Mouse (Mus musculus) midbrain, embryonic 15.5 days (tissue): ENCODE data around the gene Capza2. TPM values are rescaled to one million over a fixed set of nuclear protein-coding genes. Genes with fewer than 3 reads are reported as not detected.
"Not testable (repeated sequence)": the region's sequence is repeated elsewhere in the genome, so short reads cannot be mapped to it uniquely, and the experiment has no call there.

Experiments used
- ATAC-seq: fragments of 200-750 bp; cut with Nextera tagmentation; replicated peaks from 2 replicates; pipeline ENCODE4 v1.8.0; 2017; ENCODE audit warnings: moderate TSS enrichment
- H3K27ac ChIP-seq: fragments of 300-500 bp; sonication (generic); 2 replicates; pipeline ENCODE4 v1.5.1; 2015; ENCODE audit warnings: mild to moderate bottlenecking, inconsistent platforms
- H3K27me3 ChIP-seq: fragments of 300-500 bp; sonication (generic); replicated peaks from 2 replicates; pipeline ENCODE4 v1.6.1; 2015; ENCODE audit warnings: inconsistent platforms
- H3K36me3 ChIP-seq: fragments of 300-500 bp; sonication (generic); replicated peaks from 2 replicates; pipeline ENCODE4 v1.6.1; 2015; ENCODE audit warnings: inconsistent platforms
- H3K4me1 ChIP-seq: fragments of 300-500 bp; sonication (generic); 2 replicates; pipeline ENCODE4 v1.6.1; 2015; ENCODE audit warnings: inconsistent platforms
- H3K4me2 ChIP-seq: fragments of 300-500 bp; sonication (generic); 2 replicates; pipeline ENCODE4 v1.6.1; 2015; ENCODE audit warnings: inconsistent platforms, mild to moderate bottlenecking, moderate library complexity
- H3K4me3 ChIP-seq: fragments of 300-500 bp; sonication (generic); 2 replicates; pipeline ENCODE4 v1.5.1; 2015; ENCODE audit warnings: mild to moderate bottlenecking, inconsistent platforms
- H3K9ac ChIP-seq: fragments of 300-500 bp; sonication (generic); 2 replicates; pipeline ENCODE4 v1.6.1; 2015; ENCODE audit warnings: mild to moderate bottlenecking, inconsistent platforms
- H3K9me3 ChIP-seq: fragments of 300-500 bp; sonication (generic); 2 replicates; pipeline ENCODE4 v1.6.1; 2016; ENCODE audit warnings: inconsistent platforms
- WGBS: fragments of 180-500 bp; shearing (Covaris S2); methylation state at CpG from one replicate; pipeline ENCODE4 v1.1.7; 2015; ENCODE audit warnings: mixed read lengths; 5-methylcytosine and 5-hydroxymethylcytosine counted together
- polyA plus RNA-seq: library from polyadenylated mRNA; unstranded; fragments of >200 nt; fragmentation: Nextera tagmentation; extraction: Ambion mirVana; gene quantifications from 2 replicates; pipeline ENCODE4 v1.2.1, GENCODE M21; 2015

Gene Capza2
- polyA plus RNA-seq, 1 experiment from 2014 or later = 224 TPM

GRCm38 (mm10) chr6:17693726-17694549, 57.9 kb downstream of the Capza2 start:
- WGBS = under 1% methylated on average over 83 of the region's 97 CpGs
- Histone ChIP-seq H3K27ac (peak overlapping the region; percentile 69), H3K4me1 (peaks cover 4% of the 10 kb centered on the region; the same call in 1 of the 2 replicates), H3K27me3 (no peaks in the 10 kb centered on the region), H3K4me2 (peak overlapping the region; percentile 93), H3K4me3 (peak overlapping the region; percentile 77), H3K36me3 (no peaks in the 10 kb centered on the region), H3K9me3 (no peaks in the 10 kb centered on the region), H3K9ac (peak overlapping the region; percentile 63)
- ATAC-seq = peak; percentile 92

GRCm38 (mm10) chr6:17694550-17694951, 58.5 kb downstream of the Capza2 start:
- Histone ChIP-seq H3K27me3 (no peaks in the 10 kb centered on the region), H3K4me2 (peak overlapping the region; percentile 93), H3K9ac (peak overlapping the region; percentile 63), H3K4me3 (peak overlapping the region; percentile 77), H3K4me1 (peaks cover 4% of the 10 kb centered on the region; the same call in 1 of the 2 replicates), H3K36me3 (no peaks in the 10 kb centered on the region), H3K27ac (peak overlapping the region; percentile 69; the same call in 1 of the 2 replicates), H3K9me3 (no peaks in the 10 kb centered on the region)
- ATAC-seq = peak; percentile 86
- WGBS = under 1% methylated on average over 46 of the region's 46 CpGs

GRCm38 (mm10) chr6:17696321-17696734, 60.3 kb downstream of the Capza2 start:
- Histone ChIP-seq H3K4me3 (no peak overlapping the region), H3K27ac (no peak overlapping the region), H3K4me1 (peaks cover 4% of the 10 kb centered on the region; the same call in 1 of the 2 replicates), H3K27me3 (no peaks in the 10 kb centered on the region), H3K4me2 (no peak overlapping the region), H3K9ac (no peak overlapping the region), H3K36me3 (no peaks in the 10 kb centered on the region), H3K9me3 (no peaks in the 10 kb centered on the region)
- 50% methylated on average over 5 of the region's 5 CpGs for WGBS
- ATAC-seq = no peak

GRCm38 (mm10) chr6:17700936-17701612, 65.0 kb downstream of the Capza2 start:
- Histone ChIP-seq H3K27me3 (no peaks in the 10 kb centered on the region), H3K4me1 (no peaks in the 10 kb centered on the region), H3K4me2 (no peak overlapping the region), H3K27ac (no peak overlapping the region), H3K9ac (no peak overlapping the region), H3K36me3 (no peaks in the 10 kb centered on the region), H3K9me3 (no peaks in the 10 kb centered on the region), H3K4me3 (no peak overlapping the region)
- 52% methylated on average over 7 of the region's 7 CpGs for WGBS
- peak; percentile 55 for ATAC-seq

GRCm38 (mm10) chr6:17704038-17704437, 68.0 kb downstream of the Capza2 start:
- not testable (repeated sequence) for H3K9me3 ChIP-seq, H3K4me3 ChIP-seq, H3K27me3 ChIP-seq, H3K4me1 ChIP-seq, H3K9ac ChIP-seq, H3K27ac ChIP-seq, H3K4me2 ChIP-seq, H3K36me3 ChIP-seq, ATAC-seq
- 79% methylated on average over 1 of the region's 1 CpGs for WGBS

GRCm38 (mm10) chr6:17705973-17706372, 69.9 kb downstream of the Capza2 start:
- no peaks in the 10 kb centered on the region for H3K9me3 ChIP-seq
- no peak overlapping the region for H3K27ac ChIP-seq
- no peak for ATAC-seq
- 94% methylated on average over 3 of the region's 3 CpGs for WGBS
- no peaks in the 10 kb centered on the region for H3K27me3 ChIP-seq
- H3K4me2 ChIP-seq = no peak overlapping the region
- no peaks in the 10 kb centered on the region for H3K4me1 ChIP-seq
- H3K4me3 ChIP-seq = no peak overlapping the region
- H3K36me3 ChIP-seq = no peaks in the 10 kb centered on the region
- no peak overlapping the region for H3K9ac ChIP-seq

Other genes starting within 250 kb of the Capza2 start
- 0.93 and 0.99 TPM in 2 replicates for gene Met, start 172.4 kb upstream of the Capza2 start, polyA plus RNA-seq
- 60.8 and 63.4 TPM in 2 replicates for gene St7, start 56.7 kb downstream of the Capza2 start, polyA plus RNA-seq